ENCODE assay signal across 14 mouse cellular contexts in the genomic region with DNA sequence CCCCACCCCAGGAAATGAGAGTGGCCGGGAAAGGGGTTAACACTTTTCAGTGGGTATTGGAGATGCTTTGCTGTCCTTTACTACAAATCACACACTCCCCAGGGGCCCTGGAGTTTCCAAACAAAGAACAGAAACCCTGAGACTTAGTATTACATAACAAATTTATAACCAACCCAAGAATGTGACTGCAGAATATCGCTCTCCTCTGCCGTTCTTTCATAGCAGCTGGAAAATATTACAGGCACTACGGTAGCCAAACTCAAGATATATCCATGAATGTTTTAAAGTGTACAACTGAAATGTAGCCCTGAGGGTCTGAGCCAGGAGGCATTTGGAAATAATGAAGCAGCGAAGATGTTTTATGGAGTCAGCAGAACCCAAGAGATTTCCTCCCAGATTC. TPM values are rescaled to one million over a fixed set of nuclear protein-coding genes. Genes with fewer than 3 reads are reported as not detected.
DNase-seq lines count a peak whose midpoint lies in the region; ATAC-seq and TF ChIP-seq lines count a peak whose summit lies in the region.
"Had no signal": no experiment of that assay in that cellular context is flagged by ENCODE, and none has a peak within 500 bp of the region (broad histone marks: within the 10 kb centered on the region; RNA-seq: fewer than 3 reads in every experiment).

No protein-coding gene starts in this region.

- H3K4me2 ChIP-seq in embryonic facial prominence, embryonic 15.5 days (replicated peaks), result no peak overlapping the region
- no peak overlapping the region for H3K4me2 ChIP-seq in lung, postnatal 0 days (replicated peaks; ENCODE audit: low read depth, low read length)
- H3K4me2 ChIP-seq: hindbrain, embryonic 12.5 days had no signal

- no peaks in the 10 kb centered on the region for H3K36me3 ChIP-seq in heart, adult 2 months (ENCODE audit: control insufficient read depth, insufficient read depth, low read length)
- no peaks in the 10 kb centered on the region for H3K36me3 ChIP-seq in heart, embryonic 10.5 days
- no peaks in the 10 kb centered on the region for H3K36me3 ChIP-seq in embryonic facial prominence, embryonic 15.5 days
- H3K36me3 ChIP-seq in lung, postnatal 0 days (ENCODE audit: insufficient read depth, low read length), result no peaks in the 10 kb centered on the region
- H3K36me3 ChIP-seq: hindbrain, embryonic 12.5 days had no signal

- no peaks in the 10 kb centered on the region for H3K79me2 ChIP-seq in heart, adult 2 months (replicated peaks; ENCODE audit: control insufficient read depth, insufficient read depth, low read length)

- no peak for TF ChIP-seq POLR2A in heart, adult 2 months (IDR thresholded peaks at IDR 0.05; ENCODE audit: insufficient read depth, low read depth, low read length)

- H3K9ac ChIP-seq in heart, adult 2 months (ENCODE audit: low read depth, low read length), result no peak overlapping the region
- H3K9ac ChIP-seq in embryonic facial prominence, embryonic 15.5 days, result no peak overlapping the region
- no peak overlapping the region for H3K9ac ChIP-seq in lung, postnatal 0 days (replicated peaks; ENCODE audit: low read depth)
- H3K9ac ChIP-seq: hindbrain, embryonic 12.5 days had no signal

- DNase-seq in heart, adult 2 months, result peak; percentile 20 to 22
- no peak for DNase-seq in heart, embryonic 10.5 days (ENCODE audit: low spot score)
- peak; percentile 16 to 30 for DNase-seq in heart, postnatal 36 days
- peak; percentile 88 for DNase-seq in lung, postnatal 0 days (ENCODE audit: low spot score)
- DNase-seq in left cerebral cortex, adult 18-20 months (ENCODE audit: low spot score in 2 of 2), result no peak
- DNase-seq in thymus, postnatal 14 days, result no peak
- no peak for DNase-seq in left cerebral cortex, postnatal 4 days
- DNase-seq: cerebellum, adult 11 months had no signal

- H3K4me3 ChIP-seq in heart, adult 2 months, result no peak overlapping the region
- no peak overlapping the region for H3K4me3 ChIP-seq in heart, embryonic 10.5 days
- H3K4me3 ChIP-seq in embryonic facial prominence, embryonic 15.5 days (replicated peaks), result no peak overlapping the region
- no peak overlapping the region for H3K4me3 ChIP-seq in lung, postnatal 0 days (ENCODE audit: low read depth, low read length)
- H3K4me3 ChIP-seq: hindbrain, embryonic 12.5 days had no signal

- ATAC-seq in embryonic facial prominence, embryonic 15.5 days (ENCODE audit: insufficient number of reproducible peaks, low FRiP score, low TSS enrichment, low read depth), result peak; percentile 43; the same call in 1 of the 2 replicates
- ATAC-seq in lung, postnatal 0 days, result peak; percentile 88

- H3K4me1 ChIP-seq in heart, adult 2 months (ENCODE audit: control insufficient read depth, insufficient read depth, low read length), result no peaks in the 10 kb centered on the region
- H3K4me1 ChIP-seq in heart, embryonic 10.5 days, result no peaks in the 10 kb centered on the region
- H3K4me1 ChIP-seq in embryonic facial prominence, embryonic 15.5 days, result peaks cover 9% of the 10 kb centered on the region
- H3K4me1 ChIP-seq in lung, postnatal 0 days (ENCODE audit: insufficient read depth, low read depth, low read length), result no peaks in the 10 kb centered on the region
- H3K4me1 ChIP-seq: hindbrain, embryonic 12.5 days had no signal

- H3K27ac ChIP-seq in heart, adult 2 months, result no peak overlapping the region
- H3K27ac ChIP-seq in heart, embryonic 10.5 days, result no peak overlapping the region
- H3K27ac ChIP-seq in embryonic facial prominence, embryonic 15.5 days (replicated peaks), result peak overlapping the region; percentile 71
- no peak overlapping the region for H3K27ac ChIP-seq in lung, postnatal 0 days (ENCODE audit: low read length)
- H3K27ac ChIP-seq: hindbrain, embryonic 12.5 days had no signal

- WGBS in heart, adult 2 months, result 70% methylated on average over 5 of the region's 5 CpGs
- 86% methylated on average over 5 of the region's 5 CpGs for WGBS in heart, embryonic 10.5 days
- 31% methylated on average over 5 of the region's 5 CpGs for WGBS in embryonic facial prominence, embryonic 15.5 days
- WGBS in lung, postnatal 0 days, result 60% methylated on average over 5 of the region's 5 CpGs

- no peaks in the 10 kb centered on the region for H3K9me3 ChIP-seq in heart, embryonic 10.5 days
- H3K9me3 ChIP-seq in embryonic facial prominence, embryonic 15.5 days (replicated peaks), result no peaks in the 10 kb centered on the region
- no peaks in the 10 kb centered on the region for H3K9me3 ChIP-seq in lung, postnatal 0 days (ENCODE audit: low read length)
- H3K9me3 ChIP-seq: hindbrain, embryonic 12.5 days had no signal

- no peaks in the 10 kb centered on the region for H3K27me3 ChIP-seq in heart, adult 2 months (ENCODE audit: control insufficient read depth, insufficient read depth, low read length)
- H3K27me3 ChIP-seq in heart, embryonic 10.5 days (ENCODE audit: insufficient read depth, poor library complexity, severe bottlenecking), result no peaks in the 10 kb centered on the region
- H3K27me3 ChIP-seq in embryonic facial prominence, embryonic 15.5 days, result no peaks in the 10 kb centered on the region
- no peaks in the 10 kb centered on the region for H3K27me3 ChIP-seq in lung, postnatal 0 days (replicated peaks; ENCODE audit: insufficient read depth, low read length)
- H3K27me3 ChIP-seq: hindbrain, embryonic 12.5 days had no signal

- intact Hi-C loops in heart, adult 2 months (cut with DNase I), result no loop called here
- intact Hi-C loops in heart, postnatal 36 days (cut with DNase I), result no loop called here
- intact Hi-C loops in left cerebral cortex, postnatal 4 days (cut with DNase I), result no loop called here

- no peak for TF ChIP-seq CTCF in heart, adult 2 months (IDR thresholded peaks at IDR 0.05)
- TF ChIP-seq CTCF in lung, postnatal 0 days (IDR thresholded peaks at IDR 0.05), result no peak

- TF ChIP-seq EP300 in heart, adult 2 months (IDR thresholded peaks at IDR 0.05; ENCODE audit: insufficient read depth, low read depth, low read length), result no peak
- TF ChIP-seq EP300 in lung, postnatal 0 days (IDR thresholded peaks at IDR 0.05), result peak; percentile 47

RNA-seq across cellular contexts. Expression of a gene that starts 10.2 kb away (rescaled TPM):
- not detected for total RNA-seq in heart, adult 2 months (2021)
- 0.06 TPM in 1 of 2 replicates, not detected in the other for polyA plus RNA-seq in heart, adult 2 months (2012; rRNA removed)
- not detected in 2 replicates for polyA plus RNA-seq in heart, embryonic 10.5 days (2016; fragmentation: Nextera tagmentation; extraction: Ambion mirVana)
- polyA plus RNA-seq in embryonic facial prominence, embryonic 15.5 days (2015; fragmentation: Nextera tagmentation; extraction: Ambion mirVana), result not detected in 2 replicates
- not detected for total RNA-seq in heart, postnatal 36 days (2021)
- not detected in 2 replicates for polyA plus RNA-seq in lung, postnatal 0 days (2015; fragmentation: Nextera tagmentation; extraction: Ambion mirVana)
- total RNA-seq in left cerebral cortex, adult 18-20 months (2021), result 1 to 10 TPM; 1.0 to 1.2 TPM
- total RNA-seq in left cerebral cortex, postnatal 4 days (2021), result under 1 TPM; 0.64 TPM
- polyA plus RNA-seq: C2C12; hindbrain, embryonic 12.5 days; liver, embryonic 16.5 days had no signal

RNA-seq across cellular contexts. Expression of a gene that starts 10.4 kb away (rescaled TPM):
- total RNA-seq in heart, adult 2 months (2021), result not detected
- not detected in 2 replicates for polyA plus RNA-seq in heart, adult 2 months (2012; rRNA removed)
- polyA plus RNA-seq in heart, embryonic 10.5 days (2016; fragmentation: Nextera tagmentation; extraction: Ambion mirVana), result not detected in 2 replicates
- not detected in 2 replicates for polyA plus RNA-seq in embryonic facial prominence, embryonic 15.5 days (2015; fragmentation: Nextera tagmentation; extraction: Ambion mirVana)
- total RNA-seq in heart, postnatal 36 days (2021), result not detected
- not detected in 2 replicates for polyA plus RNA-seq in lung, postnatal 0 days (2015; fragmentation: Nextera tagmentation; extraction: Ambion mirVana)
- total RNA-seq in left cerebral cortex, adult 18-20 months (2021), result not detected
- total RNA-seq in left cerebral cortex, postnatal 4 days (2021), result not detected
- total RNA-seq: layer of hippocampus, postnatal 10 days; midbrain, postnatal 0 days had no signal
- polyA plus RNA-seq: C2C12; hindbrain, embryonic 12.5 days; liver, embryonic 16.5 days; midbrain, postnatal 0 days had no signal

Comparison
In these comparisons a context has a peak if more than half of its experiments do, and no peak if none do; other contexts are left out.
1. DNase-seq: peak in heart, adult 2 months (2 of 2), heart, postnatal 36 days (2 of 2) and lung, postnatal 0 days (single experiment); none in heart, embryonic 10.5 days (single experiment), left cerebral cortex, adult 18-20 months (0 of 2), thymus, postnatal 14 days (single experiment) and left cerebral cortex, postnatal 4 days (single experiment).